Mouse (Mus musculus): ENCODE data around the gene Anks4b. TPM values are rescaled to one million over a fixed set of nuclear protein-coding genes. Genes with fewer than 3 reads are reported as not detected.

Anks4b gene
- 5.8 and 10.4 TPM in 2 replicates for polyA plus RNA-seq (2012; rRNA removed; ENCODE audit: low replicate concordance)

DNA sequence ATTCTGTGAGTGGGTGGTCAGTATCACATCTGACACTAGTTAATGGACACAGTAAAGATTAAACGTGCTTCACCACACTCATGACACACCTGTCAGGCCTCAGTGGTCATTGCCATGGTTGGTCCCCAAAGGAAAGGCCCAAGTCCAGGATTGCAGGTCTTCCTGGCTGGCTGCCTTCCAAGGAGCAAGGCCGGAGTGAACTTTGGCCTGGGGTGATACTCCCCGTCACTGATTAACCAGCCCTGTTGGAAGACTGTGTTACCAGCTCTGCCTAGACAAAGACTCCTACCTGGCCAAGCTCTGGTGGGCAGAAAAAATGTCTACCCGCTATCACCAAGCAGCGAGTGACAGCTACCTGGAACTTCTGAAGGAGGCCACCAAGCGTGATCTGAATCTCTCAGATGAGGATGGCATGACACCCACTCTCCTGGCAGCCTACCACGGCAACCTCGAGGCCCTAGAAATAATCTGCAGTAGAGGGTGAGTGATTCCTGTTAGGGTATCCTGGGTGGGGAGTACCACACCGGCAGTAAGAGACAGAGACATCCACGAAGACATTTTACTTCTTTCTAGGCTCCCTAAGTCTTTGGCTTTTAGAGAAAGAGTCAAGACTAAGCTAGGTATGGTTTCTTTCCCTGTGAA, at the start of gene Anks4b:
TSS of gene Anks4b (plus strand) at position 256 of the 642 bp plus-strand sequence.

DNA sequence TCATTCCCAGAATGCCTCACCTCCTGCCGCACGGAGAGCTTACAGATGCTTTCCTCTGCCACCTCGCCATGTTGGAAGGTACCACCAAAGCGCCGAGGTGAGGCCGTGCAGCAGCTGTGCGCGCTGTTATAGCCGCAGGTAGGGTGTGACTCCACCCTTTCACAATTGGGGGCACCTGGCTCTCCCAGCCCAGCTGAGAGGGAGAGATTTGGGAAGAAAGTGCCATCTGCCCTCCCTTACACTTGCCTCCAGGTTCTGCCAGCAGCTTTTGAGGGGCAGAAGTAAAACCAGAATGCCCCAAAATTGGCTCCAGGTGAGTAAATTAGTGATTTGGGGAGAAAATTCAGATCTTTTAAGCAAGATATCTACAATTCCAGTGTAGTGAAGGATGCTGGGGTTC, 28.5 kb upstream of the Anks4b start, which contains the start of gene Zp2:
TSS of gene Zp2 (minus strand) at position 101 of the 400 bp plus-strand sequence.

DNA sequence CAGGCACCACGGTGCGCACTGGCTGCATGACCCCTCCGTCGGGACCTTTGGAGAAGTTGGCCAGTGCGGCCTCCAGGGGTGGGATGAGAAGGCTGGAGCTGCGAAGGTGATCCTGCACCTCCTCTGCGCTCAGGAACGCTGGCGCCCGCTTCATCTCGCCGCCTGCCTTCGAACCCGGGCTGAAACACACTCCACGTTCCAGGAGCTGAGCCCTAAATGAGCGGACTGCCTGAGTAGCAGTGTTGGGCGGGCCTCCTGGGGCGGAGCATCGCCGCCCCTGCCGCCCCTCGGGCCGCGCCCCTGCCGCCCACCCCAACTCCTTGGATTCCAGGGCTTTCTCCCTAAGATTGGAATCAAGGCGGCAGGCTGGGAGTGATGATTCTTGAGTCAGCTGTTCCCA, 28.1 kb downstream of the Anks4b start, which contains the start of gene Crym:
TSS of gene Crym (minus strand) at position 341 of the 400 bp plus-strand sequence.

DNA sequence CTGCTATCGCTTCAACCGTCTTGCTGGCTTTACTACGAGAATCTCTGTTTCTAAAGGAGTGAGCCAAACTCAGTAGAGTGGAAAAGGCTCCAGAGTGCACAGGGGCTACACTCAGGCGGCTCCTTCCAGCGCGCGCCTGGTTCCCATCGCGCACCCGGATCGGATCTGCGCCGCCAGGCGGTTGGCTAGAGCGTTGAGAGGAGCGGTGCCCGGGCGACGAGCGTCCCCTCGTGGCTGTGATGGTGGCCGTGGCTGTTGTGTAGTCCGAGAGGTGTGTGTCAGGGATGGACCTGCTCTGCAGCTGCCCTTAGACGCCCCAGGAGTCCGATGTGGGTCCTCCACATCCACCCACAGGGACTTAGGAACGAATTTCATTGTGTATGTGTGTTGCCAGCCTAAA, 30.1 kb downstream of the Anks4b start, which contains the start of gene Abca14:
TSS of gene Abca14 (plus strand) at position 173 of the 400 bp plus-strand sequence.

Other genes with a start within 250 kb of the Anks4b start
- not detected in 2 replicates for gene Dnah3, start 78.6 kb upstream of the Anks4b start, polyA plus RNA-seq (2012; rRNA removed; ENCODE audit: low replicate concordance)
- gene Tmem159, start 71.5 kb upstream of the Anks4b start, polyA plus RNA-seq (2012; rRNA removed; ENCODE audit: low replicate concordance), result 10.7 and 13.4 TPM in 2 replicates
- not detected in 2 replicates for gene Zp2, start 28.6 kb upstream of the Anks4b start, polyA plus RNA-seq (2012; rRNA removed; ENCODE audit: low replicate concordance)
- gene Crym, start 28.3 kb downstream of the Anks4b start, polyA plus RNA-seq (2012; rRNA removed; ENCODE audit: low replicate concordance), result 2.8 and 8.7 TPM in 2 replicates
- gene Abca14, start 30.1 kb downstream of the Anks4b start, polyA plus RNA-seq (2012; rRNA removed; ENCODE audit: low replicate concordance), result 0.13 and 0.19 TPM in 2 replicates
- not detected in 2 replicates for gene Abca15, start 154.8 kb downstream of the Anks4b start, polyA plus RNA-seq (2012; rRNA removed; ENCODE audit: low replicate concordance)
- gene Abca16, start 235.8 kb downstream of the Anks4b start, polyA plus RNA-seq (2012; rRNA removed; ENCODE audit: low replicate concordance), result not detected in 2 replicates